Mouse (Mus musculus) c-Kit-negative CD71-positive TER-119-positive erythroid progenitor cells, embryonic 14.5 days (primary cell): Measurements from ENCODE around the gene Lrrc4.

Experiments
- DNase-seq: peaks from one replicate; pipeline ENCODE4 v3.0.0-alpha.2; 2013; ENCODE audit warnings: low read depth, low spot score

Lrrc4 gene

GRCm38 (mm10) chr6:28615966-28616365, 215.6 kb downstream of the Lrrc4 start:
- no peak for DNase-seq

- no peak for DNase-seq
These were observed 216.1 kb downstream of the Lrrc4 start for GRCm38 (mm10) chr6:28615408-28615807.

- DNase-seq, result no peak
These were observed 216.7 kb downstream of the Lrrc4 start for GRCm38 (mm10) chr6:28614856-28615255.

GRCm38 (mm10) chr6:28613441-28613840, 218.1 kb downstream of the Lrrc4 start:
- DNase-seq, result no peak
